Mouse (Mus musculus) cerebellum, adult 18-20 months (tissue): ENCODE measurements around the gene Aph1a.
"Not testable (repeated sequence)": the region's sequence is repeated elsewhere in the genome, so short reads cannot be mapped to it uniquely, and the experiment has no call there.

ENCODE experiments used
- DNase-seq, 2 experiments: peaks; one replicate each; pipeline ENCODE4 v3.0.0; 2021

The Aph1a gene

GRCm38 (mm10) chr3:95893606-95894316, at the start of gene Aph1a:
Gene Aph1a, plus strand, starts transcription at chr3:95893969.
- peak; percentile 94 to 99 for DNase-seq

- no peak for DNase-seq
Measured at GRCm38 (mm10) chr3:95850611-95851010, 43.2 kb upstream of the Aph1a start.

GRCm38 (mm10) chr3:95851317-95851716, 42.5 kb upstream of the Aph1a start:
- DNase-seq, result no peak

- peak; percentile 94 to 96 for DNase-seq
Measured at GRCm38 (mm10) chr3:95855502-95856089, 38.2 kb upstream of the Aph1a start, which contains the start of gene Prpf3. Gene Prpf3, minus strand, starts transcription at chr3:95855885.

GRCm38 (mm10) chr3:95856115-95856514, 37.7 kb upstream of the Aph1a start:
- no peak for DNase-seq

- DNase-seq, result not testable (repeated sequence)
Measured at GRCm38 (mm10) chr3:95857050-95857449, 36.7 kb upstream of the Aph1a start.

- DNase-seq, result not testable (repeated sequence)
Measured at GRCm38 (mm10) chr3:95858278-95858677, 35.5 kb upstream of the Aph1a start.

- DNase-seq, result no peak
Measured at GRCm38 (mm10) chr3:95860323-95860722, 33.4 kb upstream of the Aph1a start.

GRCm38 (mm10) chr3:95861216-95861615, 32.6 kb upstream of the Aph1a start:
- DNase-seq, result no peak

- DNase-seq, result peak; percentile 65 to 68
Measured at GRCm38 (mm10) chr3:95861796-95862195, 32.0 kb upstream of the Aph1a start.

GRCm38 (mm10) chr3:95863578-95863977, 30.2 kb upstream of the Aph1a start:
- DNase-seq, result no peak

- DNase-seq, result peak in 1 of 2 experiments; percentile 28
Measured at GRCm38 (mm10) chr3:95865050-95865449, 28.7 kb upstream of the Aph1a start.

- DNase-seq, result no peak
Measured at GRCm38 (mm10) chr3:95865571-95865970, 28.2 kb upstream of the Aph1a start.

GRCm38 (mm10) chr3:95866071-95866470, 27.7 kb upstream of the Aph1a start:
- DNase-seq, result no peak

- DNase-seq, result no peak
Measured at GRCm38 (mm10) chr3:95867408-95867807, 26.4 kb upstream of the Aph1a start.

- DNase-seq, result no peak
Measured at GRCm38 (mm10) chr3:95870976-95871375, 22.8 kb upstream of the Aph1a start.

GRCm38 (mm10) chr3:95871392-95871867, 22.3 kb upstream of the Aph1a start, which contains the start of gene Mrps21:
Gene Mrps21, minus strand, starts transcription at chr3:95871519.
- peak; percentile 85 to 88 for DNase-seq

- no peak for DNase-seq
Measured at GRCm38 (mm10) chr3:95872048-95872447, 21.7 kb upstream of the Aph1a start.

- DNase-seq, result no peak
Measured at GRCm38 (mm10) chr3:95879063-95879462, 14.7 kb upstream of the Aph1a start.

GRCm38 (mm10) chr3:95881979-95882815, 11.6 kb upstream of the Aph1a start, which contains the start of gene Ciart:
Gene Ciart, minus strand, starts transcription at chr3:95882251.
- peak; percentile 91 to 98 for DNase-seq

- peak; percentile 66 to 74 for DNase-seq
Measured at GRCm38 (mm10) chr3:95882816-95883425, 10.8 kb upstream of the Aph1a start.

GRCm38 (mm10) chr3:95884400-95884799, 9.4 kb upstream of the Aph1a start:
- DNase-seq, result no peak

- DNase-seq, result no peak
Measured at GRCm38 (mm10) chr3:95887596-95887995, 6.2 kb upstream of the Aph1a start.
